Mouse (Mus musculus) 416B (cell line): Measurements from ENCODE around the gene Edem2.

Experiments
- DNase-seq: peaks from one replicate; pipeline ENCODE4 v3.0.0; 2011; ENCODE audit warnings: low read depth

The Edem2 gene

DNA sequence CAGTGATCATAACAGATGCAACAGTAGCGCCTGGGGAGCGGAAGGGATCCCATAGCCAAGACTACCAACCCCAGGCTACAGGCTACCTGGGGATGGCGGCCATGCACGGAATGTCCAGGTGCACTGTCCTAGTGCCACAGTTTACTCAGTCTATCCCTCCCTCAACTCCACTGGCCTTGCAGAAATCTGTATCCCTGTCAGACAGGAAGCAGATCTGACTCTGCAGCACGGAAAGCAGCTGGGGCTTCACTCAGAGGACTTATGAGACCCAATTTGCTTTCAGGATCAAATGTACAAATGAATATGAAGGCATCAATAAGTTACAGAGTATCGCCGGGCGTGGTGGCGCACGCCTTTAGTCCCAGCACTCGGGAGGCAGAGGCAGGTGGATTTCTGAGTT lies 41.5 kb downstream of the Edem2 start:
- DNase-seq: no peak

GRCm38 (mm10) chr2:155686572-155686971 lies 42.7 kb downstream of the Edem2 start:
- no peak for DNase-seq

DNA sequence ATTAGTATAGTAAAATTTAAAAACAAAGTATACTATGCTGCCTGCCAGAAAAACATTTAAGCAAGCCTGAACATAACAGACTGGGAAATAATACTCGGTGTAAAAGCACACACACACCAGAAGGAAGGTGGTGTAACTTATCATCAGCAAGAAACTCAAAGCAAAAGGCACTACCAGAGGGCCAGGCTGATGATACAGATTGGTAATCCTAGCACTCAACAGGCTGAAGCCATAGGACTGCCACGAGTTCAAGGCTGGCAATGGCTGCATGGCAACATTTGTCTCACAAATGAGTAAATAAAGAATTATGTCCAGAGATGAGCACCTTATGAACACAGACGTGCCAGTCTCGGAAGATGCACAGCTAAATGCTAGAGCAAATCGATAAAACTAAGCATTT lies 45.5 kb downstream of the Edem2 start:
- no peak for DNase-seq

GRCm38 (mm10) chr2:155683137-155683536 lies 46.1 kb downstream of the Edem2 start:
- DNase-seq: no peak

DNA sequence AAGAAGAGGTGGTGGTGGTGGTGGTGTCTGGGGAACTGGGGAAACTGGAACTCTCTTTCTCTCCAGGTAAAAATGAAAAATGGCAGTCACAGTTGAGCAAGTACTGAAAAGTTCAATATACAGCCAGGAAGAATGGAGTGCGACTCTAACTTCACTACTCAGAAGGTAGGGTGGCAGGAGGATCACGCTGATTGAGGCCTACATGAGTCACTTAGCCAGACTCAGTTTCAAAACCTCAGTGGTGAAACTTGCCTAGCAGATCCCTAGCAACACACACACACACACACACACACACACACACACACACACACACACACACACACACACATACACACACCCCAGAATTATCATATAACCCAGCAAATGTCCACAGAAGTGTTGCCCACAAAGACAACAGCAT lies 47.4 kb downstream of the Edem2 start:
- peak; percentile 84 for DNase-seq

DNA sequence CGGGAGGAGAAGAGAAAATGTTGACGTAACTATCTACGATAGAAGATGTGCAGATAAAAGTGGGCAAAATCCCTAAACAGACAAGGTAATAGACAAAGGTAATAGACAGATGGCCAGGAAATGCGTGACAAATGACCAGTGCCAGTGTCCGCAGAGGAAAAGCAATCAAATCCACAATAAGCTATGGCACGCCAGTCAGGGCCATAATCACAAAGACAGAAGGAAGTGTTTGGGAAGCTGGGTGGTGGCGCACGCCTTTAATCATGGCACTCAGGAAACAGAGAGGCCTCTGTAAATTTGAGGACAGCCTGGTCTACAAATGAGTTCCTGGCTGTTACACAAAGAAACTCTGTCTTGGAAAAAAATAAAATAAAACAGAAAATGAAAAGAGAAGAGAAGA lies 48.1 kb downstream of the Edem2 start:
- no peak for DNase-seq

- DNase-seq: peak; percentile 75
These were observed 48.7 kb downstream of the Edem2 start for GRCm38 (mm10) chr2:155680591-155680990.

DNA sequence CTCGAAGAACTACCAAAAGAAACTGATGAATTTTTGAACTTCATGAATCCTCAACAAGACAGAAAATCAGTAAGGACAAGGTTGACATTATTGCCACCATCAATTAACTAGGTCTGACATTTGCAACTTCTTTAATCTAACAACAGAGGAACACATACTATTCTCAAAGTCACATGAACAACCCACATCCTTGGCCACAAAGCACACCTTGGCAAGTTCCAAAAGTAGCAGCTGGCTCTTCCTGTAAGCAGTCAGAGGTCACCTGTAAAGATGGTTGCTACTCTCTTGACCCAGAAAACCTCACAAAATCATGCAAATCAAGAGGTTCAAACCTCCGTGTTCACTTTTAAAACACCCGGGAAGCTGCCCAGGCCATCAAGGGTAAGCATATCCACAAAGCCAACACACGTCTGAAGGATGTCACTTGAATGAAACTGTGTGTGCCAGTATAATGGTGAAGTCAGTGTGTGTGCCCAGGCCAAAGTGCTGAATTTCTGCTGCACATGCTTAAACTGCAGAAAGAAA lies 49.6 kb downstream of the Edem2 start:
- DNase-seq: no peak

GRCm38 (mm10) chr2:155675118-155675517 lies 54.2 kb downstream of the Edem2 start:
- peak; percentile 74 for DNase-seq

GRCm38 (mm10) chr2:155673546-155673945 lies 55.7 kb downstream of the Edem2 start:
- peak; percentile 87 for DNase-seq

DNA sequence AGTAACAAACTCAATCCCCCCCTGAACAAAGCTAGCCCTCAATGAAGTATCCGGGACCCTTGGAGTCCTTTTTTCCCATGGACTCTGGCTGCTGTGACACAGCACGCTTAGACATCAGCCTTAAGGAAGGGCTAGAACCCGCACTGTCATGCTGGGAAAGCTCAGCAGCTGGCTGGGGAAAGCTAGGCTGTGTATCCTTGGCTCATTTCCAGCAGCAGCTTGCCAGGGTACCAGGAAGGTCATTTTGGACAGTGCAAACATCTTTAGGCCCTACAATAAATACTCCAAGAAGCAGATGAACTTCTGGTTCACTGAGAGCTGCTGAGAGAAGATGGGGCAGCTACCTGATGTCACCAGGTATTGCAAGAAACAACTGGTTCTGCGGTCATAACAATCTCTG lies 58.0 kb downstream of the Edem2 start:
- DNase-seq: no peak

DNA sequence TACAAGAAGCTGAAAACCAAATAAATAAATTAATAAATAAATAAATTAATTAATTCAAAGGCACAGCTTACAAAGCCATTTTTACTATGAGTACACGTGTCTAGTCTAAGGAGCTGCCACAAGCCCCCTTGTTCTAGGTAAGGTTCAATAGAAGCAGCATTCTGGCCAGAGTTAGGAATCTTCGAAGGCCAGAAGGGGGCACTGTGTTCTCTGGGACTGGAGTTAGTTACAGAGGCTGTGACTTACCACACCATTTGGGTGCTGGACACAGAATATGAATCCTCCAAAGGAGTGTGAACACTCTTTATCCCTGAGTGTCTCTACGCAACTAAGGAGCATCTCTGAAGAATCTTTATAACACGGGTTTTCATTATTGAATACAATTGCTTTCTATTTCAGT lies 60.8 kb downstream of the Edem2 start:
- peak; percentile 67 for DNase-seq

DNA sequence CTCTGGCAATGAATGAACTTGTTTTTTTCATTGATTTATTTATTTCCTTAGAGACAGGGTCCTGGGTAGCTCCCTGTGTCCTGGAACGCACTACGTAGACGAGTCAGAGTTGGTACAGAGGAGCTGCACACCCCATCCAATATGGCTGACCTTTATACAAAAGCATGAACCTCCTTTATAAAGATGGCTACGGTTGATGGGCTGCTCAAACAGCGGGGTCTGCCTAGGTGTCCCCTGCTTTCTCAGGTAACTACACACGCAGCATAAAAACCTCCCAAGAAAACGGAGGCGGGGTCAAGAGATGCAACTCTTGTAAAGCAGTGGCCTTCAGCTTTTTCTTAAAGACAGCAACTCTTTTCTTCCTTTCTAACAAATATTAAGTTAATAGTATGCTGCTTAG lies 61.4 kb downstream of the Edem2 start:
- no peak for DNase-seq

- no peak for DNase-seq
These were observed 65.3 kb downstream of the Edem2 start for GRCm38 (mm10) chr2:155663910-155664460.

- peak; percentile 71 for DNase-seq
These were observed 66.2 kb downstream of the Edem2 start for GRCm38 (mm10) chr2:155663097-155663496.

DNA sequence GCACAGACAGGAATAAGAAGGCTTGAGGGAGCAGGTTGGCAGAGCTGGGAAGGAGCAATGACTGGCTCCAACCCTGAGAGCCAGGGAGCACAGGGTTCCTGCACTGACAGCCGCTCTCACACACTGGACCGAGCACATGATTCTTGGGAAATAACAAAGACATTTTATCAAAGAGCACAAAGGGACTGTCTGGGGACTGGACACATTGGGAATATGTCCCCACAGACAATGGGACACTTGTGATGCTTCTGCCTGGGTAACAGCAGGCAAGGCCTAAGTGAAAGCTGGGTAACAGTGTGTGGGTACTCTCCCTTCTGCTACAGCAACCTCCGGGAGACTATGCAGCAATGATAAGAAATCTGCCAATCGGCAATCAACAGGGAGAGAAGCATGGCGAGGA lies 66.9 kb downstream of the Edem2 start:
- no peak for DNase-seq

DNA sequence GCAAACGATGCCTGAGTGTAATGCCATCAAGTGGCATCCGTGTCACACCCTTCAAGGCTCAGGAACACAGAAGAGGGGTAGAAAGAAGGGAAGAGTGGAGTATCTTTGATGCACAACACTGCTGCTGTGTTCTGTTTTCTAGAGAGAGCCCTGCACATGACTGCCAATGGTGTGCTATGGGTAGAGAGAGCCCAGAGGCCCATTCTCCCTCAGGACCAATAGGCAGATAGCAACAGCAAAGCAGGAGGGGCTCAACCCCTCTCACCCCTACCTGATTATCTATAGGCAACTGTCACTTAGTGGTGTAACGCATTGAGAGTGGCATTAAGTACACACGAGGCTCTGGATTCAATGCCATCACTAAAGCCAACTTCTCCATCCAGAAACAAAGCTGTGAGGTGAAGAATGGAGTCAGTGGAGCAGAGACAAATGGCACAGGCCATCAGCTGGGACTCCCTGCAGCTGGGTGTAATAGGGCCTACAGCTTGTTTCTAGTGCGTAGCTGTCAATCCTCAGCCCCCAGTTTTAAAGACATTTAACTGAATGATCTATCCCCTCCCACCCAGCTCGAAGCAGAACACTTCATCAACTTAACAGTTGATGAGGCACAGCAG lies 73.4 kb downstream of the Edem2 start:
- no peak for DNase-seq

- no peak for DNase-seq
These were observed 76.7 kb downstream of the Edem2 start for GRCm38 (mm10) chr2:155652618-155653017.
